Mouse (Mus musculus) liver, embryonic 14.5 days (tissue): ENCODE measurements around the gene Rtl8b. TPM values are rescaled to one million over a fixed set of nuclear protein-coding genes. Genes with fewer than 3 reads are reported as not detected.
"Not testable (repeated sequence)": the region's sequence is repeated elsewhere in the genome, so short reads cannot be mapped to it uniquely, and the experiment has no call there.

Source experiments
- ATAC-seq: fragments of 200-750 bp; cut with Nextera tagmentation; 2 replicates; pipeline ENCODE4 v1.8.0; 2017; ENCODE audit warnings: moderate number of reproducible peaks, mild to moderate bottlenecking, moderate library complexity; ENCODE audit not compliant: insufficient read depth
- DNase-seq, 3 experiments: peaks; one replicate each; pipeline ENCODE4 v3.0.0-alpha.2; 2012 to 2013; ENCODE audit warnings: low read depth in 3 of 3, low spot score in 3 of 3
- H3K27ac ChIP-seq: fragments of 300-500 bp; sonication (generic); 2 replicates; pipeline ENCODE4 v1.5.1; 2014; ENCODE audit warnings: moderate library complexity, mild to moderate bottlenecking, control low read depth, inconsistent platforms
- H3K27me3 ChIP-seq: fragments of 300-500 bp; sonication (generic); 2 replicates; pipeline ENCODE4 v1.6.1; 2014; ENCODE audit warnings: mild to moderate bottlenecking, low read length, moderate library complexity; ENCODE audit not compliant: control insufficient read depth, insufficient read depth
- H3K36me3 ChIP-seq: fragments of 300-500 bp; sonication (generic); replicated peaks from 2 replicates; pipeline ENCODE4 v1.6.1; 2014; ENCODE audit warnings: low read depth; ENCODE audit not compliant: control insufficient read depth, insufficient read depth
- H3K4me1 ChIP-seq, 2 experiments: fragments of 200-500 bp in 1 of 2; fragments of 300-500 bp in 1 of 2; sonication (generic) in 1 of 2; replicated peaks; 2 replicates each; pipeline ENCODE4 v1.6.1; 2012 to 2014; ENCODE audit warnings: antibody characterized with exemption in 1 of 2, inconsistent platforms in 1 of 2, low read length in 1 of 2; ENCODE audit not compliant: control insufficient read depth in 2 of 2, insufficient read depth in 2 of 2
- H3K4me2 ChIP-seq: fragments of 300-500 bp; sonication (generic); 2 replicates; pipeline ENCODE4 v1.6.1; 2014; ENCODE audit warnings: low read depth, mild to moderate bottlenecking, control low read depth, moderate library complexity
- H3K4me3 ChIP-seq, 2 experiments: fragments of 200-500 bp in 1 of 2; fragments of 300-500 bp in 1 of 2; sonication (generic) in 1 of 2; 2 replicates each; pipeline ENCODE4 v1.5.1; 2012 to 2014; ENCODE audit warnings: low read depth in 2 of 2, low read length in 2 of 2, mild to moderate bottlenecking in 2 of 2, control low read depth in 1 of 2, inconsistent platforms in 1 of 2, moderate library complexity in 1 of 2; ENCODE audit not compliant: insufficient read depth in 1 of 2
- H3K9ac ChIP-seq: fragments of 300-500 bp; sonication (generic); replicated peaks from 2 replicates; pipeline ENCODE4 v1.6.1; 2014; ENCODE audit warnings: mild to moderate bottlenecking, control low read depth, moderate library complexity
- H3K9me3 ChIP-seq: fragments of 300-500 bp; sonication (generic); 2 replicates; pipeline ENCODE4 v1.6.1; 2016; ENCODE audit warnings: low read length, mixed read lengths; ENCODE audit not compliant: control insufficient read depth
- CTCF ChIP-seq: IDR thresholded peaks from 2 replicates; pipeline ENCODE4 v1.5.1; 2016; ENCODE audit warnings: antibody characterized with exemption, low read depth, control low read depth
- EP300 ChIP-seq: IDR thresholded peaks from 2 replicates; pipeline ENCODE4 v1.6.1; 2016; ENCODE audit warnings: antibody characterized with exemption, low read depth
- WGBS: fragments of 180-500 bp; shearing (Covaris S2); extraction: QIAGEN DNeasy Blood & Tissue Kit; methylation state at CpG from one replicate; pipeline ENCODE4 v1.1.7; 2014; ENCODE audit not compliant: insufficient replicate concordance; 5-methylcytosine and 5-hydroxymethylcytosine counted together
- polyA plus RNA-seq, 2 experiments: library from polyadenylated mRNA; depleted of rRNA in 1 of 2; stranded (reverse) in 1 of 2; unstranded in 1 of 2; fragments of >200 nt; fragmentation: Nextera tagmentation in 1 of 2; extraction: Ambion mirVana in 1 of 2; gene quantifications; 2 replicates each; pipeline versions ENCODE4 v1.2.1 to v1.2.3; 2012 to 2014

Rtl8b gene
- polyA plus RNA-seq, 2 experiments, result 4.3 to 6.7 TPM

DNA sequence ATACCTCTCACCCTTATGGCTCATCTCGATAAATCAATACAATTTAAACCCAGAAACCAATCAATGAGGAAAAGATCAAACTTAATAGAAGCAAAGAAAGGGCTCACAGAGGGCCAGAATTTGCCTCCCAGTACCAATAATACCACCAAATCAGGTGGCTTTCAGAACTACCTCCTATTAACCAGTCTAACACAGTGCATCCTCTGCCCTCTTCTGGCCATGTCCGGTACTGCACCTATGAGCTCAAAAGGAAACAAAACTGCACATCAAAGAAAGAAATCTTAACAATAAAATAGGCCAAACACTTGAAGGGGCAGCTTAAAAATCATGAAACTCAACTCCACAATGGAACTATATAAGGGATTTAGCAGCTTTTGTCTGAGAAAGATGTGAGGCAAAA, 6.7 kb upstream of the Rtl8b start:
- not testable (repeated sequence) for H3K9me3 ChIP-seq, H3K4me3 ChIP-seq, H3K4me1 ChIP-seq, H3K36me3 ChIP-seq, H3K27me3 ChIP-seq, H3K9ac ChIP-seq, DNase-seq, H3K4me2 ChIP-seq, ATAC-seq, H3K27ac ChIP-seq
- peak; percentile 55 for TF ChIP-seq CTCF
- WGBS, result 0% methylated on average over 1 of the region's 2 CpGs

DNA sequence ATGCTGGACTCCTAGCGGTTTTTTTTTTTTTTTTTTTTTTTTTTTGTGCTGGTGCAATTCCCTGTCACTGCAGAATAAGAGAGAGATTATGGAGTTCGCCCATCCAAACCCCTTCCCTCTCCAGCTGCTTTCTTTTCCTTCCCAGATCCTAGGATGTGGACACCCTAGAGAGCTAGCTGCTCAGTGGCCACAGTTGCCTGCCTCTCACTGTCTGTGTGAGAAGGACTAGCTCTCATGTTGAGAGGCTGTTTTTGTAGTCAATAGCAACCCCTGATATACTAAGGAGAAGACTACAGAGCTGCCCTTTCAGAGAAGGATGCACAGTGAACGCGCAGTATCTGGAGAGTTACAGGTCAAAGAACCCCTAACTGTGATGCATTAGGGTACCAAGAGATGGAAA, 488 bp upstream of the Rtl8b start:
- DNase-seq, H3K4me1 ChIP-seq, H3K27me3 ChIP-seq, H3K36me3 ChIP-seq, H3K9ac ChIP-seq, H3K9me3 ChIP-seq, H3K27ac ChIP-seq, ATAC-seq: not testable (repeated sequence)
- peak overlapping the region; percentile 38 for H3K4me2 ChIP-seq
- WGBS, result 26% methylated on average over 4 of the region's 4 CpGs
- peak overlapping the region; percentile 30 to 32; a peak in 2 of 4 replicates for H3K4me3 ChIP-seq

DNA sequence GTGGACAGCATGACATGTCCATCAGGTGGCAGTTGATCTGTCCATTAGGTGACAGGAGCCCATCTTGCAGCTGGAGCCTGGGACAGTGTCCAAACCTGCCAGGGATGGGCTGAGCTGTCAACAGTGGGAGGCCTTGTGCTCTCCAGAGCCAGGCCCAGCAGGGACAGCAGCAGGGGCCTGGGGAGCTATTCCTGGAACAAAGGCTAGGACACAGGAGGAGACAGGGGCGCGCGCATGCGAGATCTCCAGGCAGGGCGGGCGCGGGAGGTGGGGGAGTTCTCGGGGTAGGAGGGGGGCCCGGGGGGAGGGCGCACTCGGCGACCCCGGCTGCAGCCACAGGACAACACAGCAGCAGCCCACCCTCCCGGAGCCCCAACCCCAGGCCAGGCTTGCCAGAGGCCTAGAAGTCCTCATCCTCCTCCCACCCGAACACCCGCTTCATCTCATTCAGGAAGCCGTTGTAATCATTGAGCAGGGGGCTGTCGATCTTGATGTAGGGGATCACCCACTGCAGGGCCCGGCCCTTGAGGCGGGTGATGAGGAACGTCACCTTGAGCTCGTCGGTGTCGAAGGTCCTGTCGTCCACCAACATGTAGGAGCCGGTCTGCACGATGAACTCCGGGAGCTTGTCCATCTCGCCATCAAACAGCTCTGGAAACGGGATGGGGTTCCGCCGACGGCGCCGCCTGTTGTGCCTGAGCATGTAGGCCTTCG, 494 bp downstream of the Rtl8b start:
- DNase-seq, H3K4me2 ChIP-seq, H3K27me3 ChIP-seq, H3K27ac ChIP-seq, ATAC-seq, H3K36me3 ChIP-seq, H3K9me3 ChIP-seq, H3K9ac ChIP-seq, H3K4me1 ChIP-seq: not testable (repeated sequence)
- H3K4me3 ChIP-seq, result 0 out of 4 replicates have a peak overlapping the region, but pooled peaks of 1 of the 2 experiments have one; percentile 32
- WGBS, result no CpG with 5 or more reads among the region's 36 CpGs

DNA sequence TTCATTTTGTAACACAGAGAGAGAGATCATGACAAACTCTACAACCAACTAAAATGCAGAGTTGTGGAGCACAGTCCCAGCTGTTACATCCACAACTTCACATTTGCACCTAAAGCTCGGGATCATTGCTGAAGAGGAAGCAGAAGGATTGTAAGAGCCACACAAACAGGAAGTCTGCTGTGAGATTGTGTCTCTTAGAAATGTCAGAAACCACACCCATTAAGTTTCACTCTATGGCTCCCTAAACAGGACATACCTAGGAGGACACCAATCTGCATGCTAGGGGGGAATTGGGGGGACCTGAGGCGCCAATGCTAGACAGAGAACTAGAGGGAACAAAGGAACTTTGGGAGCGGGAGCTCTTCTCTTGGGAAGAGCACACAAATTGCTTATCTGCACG, 17.3 kb downstream of the Rtl8b start:
- H3K27ac ChIP-seq, H3K4me3 ChIP-seq, ATAC-seq, H3K36me3 ChIP-seq, H3K4me1 ChIP-seq, H3K27me3 ChIP-seq, H3K4me2 ChIP-seq, H3K9me3 ChIP-seq, H3K9ac ChIP-seq, DNase-seq: not testable (repeated sequence)
- 28% methylated on average over 4 of the region's 4 CpGs for WGBS

DNA sequence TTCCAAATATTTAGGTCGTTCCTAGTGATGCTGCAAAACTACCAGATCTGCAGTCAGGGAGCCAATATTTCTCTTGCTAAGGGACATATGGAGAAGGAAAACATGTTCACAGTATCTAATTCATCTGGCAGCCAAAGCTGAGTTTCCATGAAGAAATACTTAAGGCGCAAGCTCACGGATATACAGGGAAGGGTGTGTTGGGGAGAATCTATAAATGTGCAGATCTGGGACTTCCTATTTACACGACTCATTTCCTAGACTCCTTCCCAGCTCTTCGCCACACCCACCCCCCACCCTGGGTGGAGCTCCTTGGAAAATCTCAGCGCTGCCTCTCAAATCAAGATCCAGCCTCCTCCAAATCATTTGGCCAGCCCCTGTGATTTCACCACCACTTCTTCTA, 24.3 kb downstream of the Rtl8b start:
- TF ChIP-seq CTCF (no peak), EP300 (no peak)
- Histone ChIP-seq H3K9me3 (no peaks in the 10 kb centered on the region), H3K4me3 (no peak overlapping the region), H3K36me3 (no peaks in the 10 kb centered on the region), H3K4me2 (no peak overlapping the region), H3K4me1 (no peaks in the 10 kb centered on the region), H3K9ac (no peak overlapping the region), H3K27ac (no peak overlapping the region), H3K27me3 (no peaks in the 10 kb centered on the region)
- ATAC-seq (no peak), DNase-seq (no peak)
- 56% methylated on average over 6 of the region's 6 CpGs for WGBS

DNA sequence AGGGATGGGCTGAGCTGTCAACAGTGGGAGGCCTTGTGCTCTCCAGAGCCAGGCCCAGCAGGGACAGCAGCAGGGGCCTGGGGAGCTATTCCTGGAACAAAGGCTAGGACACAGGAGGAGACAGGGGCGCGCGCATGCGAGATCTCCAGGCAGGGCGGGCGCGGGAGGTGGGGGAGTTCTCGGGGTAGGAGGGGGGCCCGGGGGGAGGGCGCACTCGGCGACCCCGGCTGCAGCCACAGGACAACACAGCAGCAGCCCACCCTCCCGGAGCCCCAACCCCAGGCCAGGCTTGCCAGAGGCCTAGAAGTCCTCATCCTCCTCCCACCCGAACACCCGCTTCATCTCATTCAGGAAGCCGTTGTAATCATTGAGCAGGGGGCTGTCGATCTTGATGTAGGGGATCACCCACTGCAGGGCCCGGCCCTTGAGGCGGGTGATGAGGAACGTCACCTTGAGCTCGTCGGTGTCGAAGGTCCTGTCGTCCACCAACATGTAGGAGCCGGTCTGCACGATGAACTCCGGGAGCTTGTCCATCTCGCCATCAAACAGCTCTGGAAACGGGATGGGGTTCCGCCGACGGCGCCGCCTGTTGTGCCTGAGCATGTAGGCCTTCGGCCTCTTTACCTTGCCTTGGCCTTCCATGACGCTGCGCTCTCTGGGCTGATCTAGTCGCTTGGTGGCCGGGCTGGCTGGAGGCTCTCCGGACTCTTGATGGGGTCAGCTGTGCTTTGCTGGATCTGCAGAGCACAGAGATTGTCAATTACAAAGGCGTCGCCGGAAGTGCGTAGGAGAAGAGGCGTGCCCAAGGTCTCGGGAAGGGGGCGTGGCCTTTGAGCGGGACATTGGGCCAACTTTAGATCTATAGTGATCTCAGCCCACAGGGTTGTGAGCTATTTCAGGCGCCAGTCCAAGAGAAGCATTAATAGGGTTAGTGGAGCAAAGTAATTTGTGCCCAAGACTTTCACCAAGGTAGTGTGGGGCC, 26.9 kb downstream of the Rtl8b start, which contains the start of gene Rtl8a:
Gene Rtl8a, minus strand, starts transcription at position 703 of the 982 bp plus-strand sequence.
- not testable (repeated sequence) for H3K4me1 ChIP-seq, H3K9me3 ChIP-seq, H3K36me3 ChIP-seq, H3K27ac ChIP-seq, H3K9ac ChIP-seq, H3K27me3 ChIP-seq
- DNase-seq, result peak; percentile 25 to 28 (median 27)
- 10% methylated on average over 12 of the region's 50 CpGs for WGBS
- peak within 1 kb of the TSS; percentile 37; the same call in 1 of the 2 replicates for H3K4me2 ChIP-seq
- peak; percentile 67 for ATAC-seq
- peak within 1 kb of the TSS in 1 of 2 experiments; percentile 26; a peak in 1 of 4 replicates for H3K4me3 ChIP-seq

DNA sequence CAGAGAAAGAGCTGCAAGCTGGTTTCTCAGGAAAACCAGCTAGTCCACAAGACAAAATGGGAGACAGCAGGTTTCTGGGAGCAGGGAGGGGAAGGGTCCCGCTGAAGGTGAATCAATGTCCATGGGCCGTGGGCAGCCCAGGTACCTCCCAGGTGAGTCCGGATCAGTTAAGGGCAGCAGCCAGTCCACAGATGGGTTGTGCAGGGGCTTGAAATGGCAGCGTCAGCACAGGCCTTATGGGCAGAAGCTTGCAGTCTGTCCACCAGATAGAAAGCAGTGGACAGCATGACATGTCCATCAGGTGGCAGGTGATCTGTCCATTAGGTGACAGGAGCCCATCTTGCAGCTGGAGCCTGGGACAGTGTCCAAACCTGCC, 27.6 kb downstream of the Rtl8b start:
- H3K27me3 ChIP-seq, DNase-seq, H3K36me3 ChIP-seq, ATAC-seq, H3K9me3 ChIP-seq, H3K4me1 ChIP-seq, H3K4me2 ChIP-seq, H3K4me3 ChIP-seq, H3K9ac ChIP-seq, H3K27ac ChIP-seq: not testable (repeated sequence)
- WGBS, result 48% methylated on average over 3 of the region's 4 CpGs
